Mouse (Mus musculus) adrenal gland, postnatal 4 days (tissue): Measurements from ENCODE around the gene Cpne7. TPM values are rescaled to one million over a fixed set of nuclear protein-coding genes. Genes with fewer than 3 reads are reported as not detected.

Source experiments
- DNase-seq, 2 experiments: peaks; one replicate each; pipeline ENCODE4 v3.0.0; 2021 to 2022; ENCODE audit warnings: low spot score in 2 of 2, mixed read lengths in 2 of 2
- microRNA-seq: library from miRNA; unstranded; fragments of <30 nt; microRNA quantifications from one replicate; pipeline ENCODE4 v1.2.0, GENCODE M21; 2021
- total RNA-seq, 2 experiments: library from RNA; stranded (reverse); gene quantifications; 2 replicates each; pipeline ENCODE4 v1.2.3; 2021

Gene Cpne7
- total RNA-seq, 2 experiments from 2014 or later = 6.3 to 7.3 TPM

DNA sequence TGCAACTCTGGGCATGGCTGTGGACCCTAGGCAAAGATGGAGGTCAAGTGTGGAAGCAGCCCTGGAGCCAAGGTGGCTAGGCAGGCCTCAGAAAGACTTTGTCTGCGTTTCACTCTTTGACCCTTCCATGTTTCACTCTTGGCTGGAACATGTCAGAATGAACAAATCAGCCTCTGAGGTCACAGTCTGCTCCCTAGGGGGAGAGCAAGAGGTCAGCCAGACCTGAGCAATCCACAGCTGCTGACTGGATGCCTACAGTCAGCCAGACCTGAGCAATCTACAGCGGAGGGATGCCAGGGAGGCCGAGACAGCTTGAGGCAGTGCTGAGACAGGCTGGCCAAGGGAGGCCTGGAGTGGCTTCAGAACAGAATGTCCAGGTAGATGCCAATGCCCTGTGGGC is 64.2 kb downstream of the Cpne7 start:
- DNase-seq = no peak

Small RNA genes lying within 50 kb of the gene (microRNA-seq; reads per million reads assigned to microRNA genes)
- gene Mir7079 (not detected), gene Mir7080 (1.3 reads per million)

Other genes starting within 250 kb of the Cpne7 start
- 100 to 1,000 TPM; 132 TPM for gene Ankrd11, start 75.1 kb upstream of the Cpne7 start, total RNA-seq
- gene Spg7, start 54.4 kb upstream of the Cpne7 start, total RNA-seq = 10 to 100 TPM; 67.6 to 72.6 TPM
- gene Rpl13, start 15.0 kb upstream of the Cpne7 start, total RNA-seq = 100 to 1,000 TPM; 895 to 902 TPM
- 10 to 100 TPM; 14.6 to 16.6 TPM for gene Sult5a1, start 40.9 kb downstream of the Cpne7 start, total RNA-seq
- 10 to 100 TPM; 16.8 to 29.2 TPM for gene Dpep1, start 68.9 kb downstream of the Cpne7 start, total RNA-seq
- gene Chmp1a, start 95.4 kb downstream of the Cpne7 start, total RNA-seq = 100 to 1,000 TPM in 1 of 2 experiments, 10 to 100 TPM in 1; 97.3 to 105 TPM
- 1 to 10 TPM; 4.0 to 4.5 TPM for gene Spata33, start 95.5 kb downstream of the Cpne7 start, total RNA-seq
- gene Cdk10, start 107.5 kb downstream of the Cpne7 start, total RNA-seq = 10 to 100 TPM; 79.6 to 82.6 TPM
- 10 to 100 TPM; 11.6 to 11.9 TPM for gene Spata2l, start 118.9 kb downstream of the Cpne7 start, total RNA-seq
- gene Zfp276, start 136.8 kb downstream of the Cpne7 start, total RNA-seq = 10 to 100 TPM; 28.3 to 30.1 TPM
- 10 to 100 TPM; 33.8 to 46.6 TPM for gene Vps9d1, start 137.0 kb downstream of the Cpne7 start, total RNA-seq
- gene Fanca, start 201.2 kb downstream of the Cpne7 start, total RNA-seq = 10 to 100 TPM; 18.8 to 24.0 TPM
- 1 to 10 TPM; 3.6 to 4.0 TPM for gene Spire2, start 215.3 kb downstream of the Cpne7 start, total RNA-seq